Mouse (Mus musculus): ENCODE measurements at regions not wholly inside any gene's neighbourhood (a gene's known extent, or its start where the extent isn't known, plus 50 kb on each side); places are given as distances from the start of the nearest gene placed in this dataset.

DNA sequence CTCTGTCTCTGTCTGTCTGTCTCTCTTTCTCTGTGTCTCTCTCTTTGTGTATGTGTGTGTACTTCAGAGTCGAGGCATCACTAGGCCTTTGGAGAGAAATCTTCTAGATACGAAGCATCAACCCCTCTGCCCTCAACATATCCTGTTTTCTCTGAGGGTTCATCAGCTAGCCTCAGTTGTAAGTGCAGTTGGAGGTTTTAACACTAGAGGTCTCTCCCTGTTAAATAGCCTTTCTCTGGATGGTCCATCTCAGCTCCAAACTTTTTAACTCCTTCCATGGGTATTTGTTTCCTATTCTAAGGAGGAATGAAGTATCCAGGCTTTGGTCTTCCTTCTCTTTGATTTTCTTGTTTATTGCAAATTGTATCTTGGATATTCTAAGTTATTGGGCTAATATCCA is 147.8 kb upstream of the Defb41 start:
- TF ChIP-seq MAFK (IDR thresholded peaks at IDR 0.05; ENCODE audit: insufficient read depth, low read depth, low read length): no peak
- TF ChIP-seq ZNF384 (IDR thresholded peaks at IDR 0.05; ENCODE audit: low read depth, low read length): no peak
